Mouse (Mus musculus) myocyte (in vitro differentiated cells): Measurements from ENCODE around the gene Mrps18c.

Experiments used
- MAX ChIP-seq: IDR thresholded peaks from one replicate; pipeline ENCODE4 v1.6.1; 2011; ENCODE audit warnings: low read depth, mild to moderate bottlenecking, control low read depth
- MYOD1 ChIP-seq, 3 experiments: IDR thresholded peaks; one replicate each; pipeline ENCODE4 v1.6.1; 2011; ENCODE audit warnings: control low read depth in 2 of 3, low read depth in 2 of 3, mild to moderate bottlenecking in 2 of 3, moderate library complexity in 1 of 3; ENCODE audit not compliant: insufficient read length in 2 of 3, control insufficient read depth in 1 of 3
- MYOG ChIP-seq, 3 experiments: IDR thresholded peaks; one replicate each; pipeline ENCODE4 v1.6.1; 2011; ENCODE audit warnings: control low read depth in 2 of 3, low read depth in 2 of 3, mild to moderate bottlenecking in 2 of 3; ENCODE audit not compliant: insufficient read length in 2 of 3, control insufficient read depth in 1 of 3, insufficient read depth in 1 of 3
- POLR2A ChIP-seq: IDR thresholded peaks from one replicate; pipeline ENCODE4 v1.6.1; 2011; ENCODE audit warnings: low read depth, mild to moderate bottlenecking, control low read depth, moderate library complexity; ENCODE audit not compliant: insufficient read length
- SRF ChIP-seq: IDR thresholded peaks from one replicate; pipeline ENCODE4 v1.6.1; 2011; ENCODE audit warnings: low read depth; ENCODE audit not compliant: control insufficient read depth, insufficient read length
- TCF12 ChIP-seq: IDR thresholded peaks from one replicate; pipeline ENCODE4 v1.6.1; 2011; ENCODE audit warnings: mild to moderate bottlenecking, control low read depth; ENCODE audit not compliant: poor library complexity, insufficient read depth, severe bottlenecking
- USF1 ChIP-seq: IDR thresholded peaks from one replicate; pipeline ENCODE4 v1.6.1; 2011; ENCODE audit warnings: low read depth, mild to moderate bottlenecking, control low read depth, moderate library complexity

DNA sequence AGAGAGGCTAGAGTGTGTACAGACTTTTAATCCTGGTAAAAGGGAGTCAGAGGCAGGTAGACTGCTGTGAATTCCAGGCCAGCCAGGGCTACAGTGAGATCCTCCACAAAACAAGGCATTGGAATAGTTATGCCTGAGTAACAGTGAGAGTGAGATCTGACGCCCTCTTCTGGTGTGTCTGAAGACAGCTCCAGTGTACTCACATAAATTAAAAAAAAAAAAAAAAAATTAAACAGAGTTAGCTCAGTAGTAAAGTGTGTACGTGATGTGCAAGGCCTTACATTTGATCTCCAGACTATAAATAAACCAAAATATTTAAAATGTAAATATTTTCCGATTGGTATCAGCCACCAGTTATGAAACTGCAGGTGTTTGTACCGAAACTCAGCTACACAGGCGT, 4.3 kb upstream of the Mrps18c start:
- no peak for TF ChIP-seq USF1
- TF ChIP-seq POLR2A, result no peak
- TF ChIP-seq MAX, result no peak
- no peak for TF ChIP-seq SRF
- TF ChIP-seq MYOD1 (IDR thresholded peaks at IDR 0.05; ENCODE audit: control insufficient read depth in 1 of 3, insufficient read length in 2 of 3, low read depth in 2 of 3), result no peak
- TF ChIP-seq MYOG (IDR thresholded peaks at IDR 0.05; ENCODE audit: control insufficient read depth in 1 of 3, insufficient read depth in 1 of 3, insufficient read length in 2 of 3, low read depth in 2 of 3), result no peak
- TF ChIP-seq TCF12, result no peak
